Mouse (Mus musculus) thymus, postnatal 10 days (tissue): ENCODE measurements at regions not wholly inside any gene's neighbourhood (a gene's known extent, or its start where the extent isn't known, plus 50 kb on each side); places are given as distances from the start of the nearest gene placed in this dataset.

Source experiments
- DNase-seq, 2 experiments: peaks; one replicate each; pipeline ENCODE4 v3.0.0; 2021; ENCODE audit warnings: low spot score in 2 of 2

GRCm38 (mm10) chr11:64917301-64917700 is 61.5 kb upstream of the Elac2 start:
- DNase-seq = no peak

- no peak for DNase-seq
Measured at GRCm38 (mm10) chr11:64924989-64925388, 53.8 kb upstream of the Elac2 start.

GRCm38 (mm10) chr11:64925970-64926369 is 52.9 kb upstream of the Elac2 start:
- DNase-seq = no peak
